Mouse (Mus musculus) liver, adult 2 months (tissue): Measurements from ENCODE around the gene Ppp2r2c.

Experiments
- CTCF ChIP-seq: fragments of 200-500 bp; IDR thresholded peaks from 2 replicates; pipeline ENCODE4 v1.5.1; 2011; ENCODE audit warnings: low read depth, low read length, control low read depth
- POLR2A ChIP-seq: fragments of 200-500 bp; IDR thresholded peaks from 2 replicates; pipeline ENCODE4 v1.6.1; 2011; ENCODE audit warnings: low read length, control low read depth; ENCODE audit not compliant: insufficient read depth; ENCODE audit errors: extremely low read depth

DNA sequence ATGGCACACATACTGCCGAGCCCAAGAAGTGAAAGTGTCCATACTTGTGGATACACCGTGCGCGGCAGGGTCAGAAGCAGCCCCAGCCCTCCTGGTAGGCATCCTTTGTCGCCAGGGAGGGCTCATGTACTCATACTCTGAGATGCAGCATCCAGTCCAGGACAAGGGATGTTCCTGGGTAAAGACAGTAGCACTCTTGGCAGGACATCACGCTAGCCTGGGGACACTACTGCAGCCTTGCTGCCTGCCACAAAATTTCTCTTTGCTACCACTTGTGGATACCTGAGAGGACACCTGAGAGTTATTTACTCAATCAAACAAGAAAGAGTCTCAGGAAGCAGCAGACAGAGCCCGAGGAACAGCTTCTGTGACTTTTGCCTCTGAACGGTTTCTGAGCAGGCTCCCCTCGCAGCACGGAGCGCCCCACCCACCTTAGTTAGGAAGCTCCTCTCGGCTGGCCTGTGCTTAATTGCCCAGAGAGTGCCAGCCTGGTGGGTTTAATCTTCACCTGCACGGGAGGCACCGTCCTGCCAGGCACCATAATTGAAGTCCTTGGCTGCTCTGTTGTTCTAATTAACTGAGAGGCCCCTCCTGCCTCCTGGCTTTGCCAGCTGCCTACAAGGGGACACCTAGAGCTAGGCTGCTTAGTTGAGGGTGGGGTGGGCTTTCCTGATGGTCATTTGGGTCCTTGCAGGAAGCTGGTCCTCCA lies 44.4 kb downstream of the Ppp2r2c start:
- no peak for TF ChIP-seq CTCF
- TF ChIP-seq POLR2A, result no peak
